Mouse (Mus musculus) erythroblast, embryonic 14.5 days (primary cell): Measurements from ENCODE around the gene Iffo2. TPM values are rescaled to one million over a fixed set of nuclear protein-coding genes. Genes with fewer than 3 reads are reported as not detected.

Source experiments
- H3K27me3 ChIP-seq: 2 replicates; pipeline ENCODE4 v1.6.1; 2012; ENCODE audit warnings: inconsistent platforms; ENCODE audit not compliant: control insufficient read depth
- H3K36me3 ChIP-seq: 2 replicates; pipeline ENCODE4 v1.6.1; 2012; ENCODE audit warnings: mild to moderate bottlenecking, inconsistent platforms; ENCODE audit not compliant: control insufficient read depth
- H3K4me1 ChIP-seq: 2 replicates; pipeline ENCODE4 v1.6.1; 2012; ENCODE audit warnings: inconsistent platforms; ENCODE audit not compliant: control insufficient read depth
- H3K4me3 ChIP-seq: replicated peaks from 2 replicates; pipeline ENCODE3; 2012; ENCODE audit warnings: moderate library complexity, mild to moderate bottlenecking, inconsistent platforms
- H3K9me3 ChIP-seq: 2 replicates; pipeline ENCODE4 v1.6.1; 2012; ENCODE audit warnings: low read length, inconsistent platforms, mixed read lengths; ENCODE audit not compliant: control insufficient read depth
- GATA1 ChIP-seq: IDR thresholded peaks from 2 replicates; pipeline ENCODE4 v1.6.1; 2012; ENCODE audit warnings: low read length, inconsistent platforms, mixed read lengths
- TAL1 ChIP-seq: IDR thresholded peaks from 3 replicates; pipeline ENCODE4 v1.6.1; 2012; ENCODE audit warnings: low read length, inconsistent platforms, mixed read lengths
- polyA plus RNA-seq: library from polyadenylated mRNA; stranded (reverse); fragments of >175 nt; gene quantifications from 2 replicates; pipeline ENCODE4 v1.2.3, GENCODE M21; 2012

Gene Iffo2
- polyA plus RNA-seq, 1 experiment, result not detected

DNA sequence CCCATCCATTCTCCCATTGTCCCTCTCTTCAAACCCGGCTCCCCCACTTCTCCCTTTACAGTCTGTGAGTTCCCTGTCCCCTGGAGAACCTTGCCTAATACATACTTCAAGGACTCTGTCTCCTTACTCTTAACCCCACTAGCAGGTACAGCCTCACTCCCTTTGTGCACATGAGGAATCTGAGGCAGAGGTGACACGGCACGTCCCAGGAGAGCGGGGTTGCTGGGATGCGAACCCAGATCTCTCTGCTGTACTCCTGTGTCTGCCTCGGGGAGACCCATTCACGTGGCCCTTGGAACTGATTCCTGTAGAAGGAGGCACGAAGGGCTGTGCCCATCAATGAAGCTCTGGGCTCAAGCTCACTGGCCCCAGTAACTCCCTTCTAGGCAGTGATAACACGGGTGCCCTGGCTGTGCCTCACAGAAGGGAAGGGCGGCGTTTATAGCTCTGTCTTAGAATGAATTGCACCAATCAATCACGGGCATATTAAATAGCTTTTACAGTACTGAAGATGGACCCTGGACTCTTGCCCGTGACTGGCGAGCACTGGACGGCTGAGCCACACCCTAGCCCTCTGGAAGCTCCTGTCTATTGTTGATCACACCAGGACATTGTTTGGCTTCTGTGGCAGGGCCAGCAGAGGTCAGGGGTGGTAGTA lies 119.9 kb downstream of the Iffo2 start:
- Histone ChIP-seq H3K4me1 (no peaks in the 10 kb centered on the region), H3K27me3 (no peaks in the 10 kb centered on the region), H3K4me3 (no peak overlapping the region), H3K9me3 (no peaks in the 10 kb centered on the region), H3K36me3 (peaks cover 17% of the 10 kb centered on the region)
- TF ChIP-seq TAL1 (no peak), GATA1 (no peak)

DNA sequence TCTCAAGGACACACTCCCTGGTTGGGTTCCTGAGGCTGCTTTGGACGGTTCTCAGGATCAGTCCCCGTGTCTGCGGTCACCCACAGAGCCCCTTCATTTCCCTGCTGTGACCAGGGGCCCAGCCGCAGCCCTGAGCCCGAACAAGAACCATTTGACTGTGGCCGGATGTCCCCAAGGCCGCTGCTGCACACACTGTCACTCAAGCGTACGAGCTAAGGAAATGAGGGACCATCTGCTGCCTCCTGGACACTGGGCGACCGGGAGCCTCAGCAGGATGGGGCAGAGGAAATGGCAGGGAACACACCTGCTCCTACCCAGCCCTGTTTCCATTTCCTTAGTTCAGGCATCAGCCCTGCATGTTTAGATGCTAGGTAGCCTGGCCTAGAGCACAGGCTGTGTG lies 120.6 kb downstream of the Iffo2 start:
- no peak for TF ChIP-seq TAL1
- TF ChIP-seq GATA1, result no peak
- H3K9me3 ChIP-seq, result no peaks in the 10 kb centered on the region
- no peaks in the 10 kb centered on the region for H3K27me3 ChIP-seq
- H3K4me3 ChIP-seq, result no peak overlapping the region
- H3K36me3 ChIP-seq, result peaks cover 17% of the 10 kb centered on the region
- H3K4me1 ChIP-seq, result no peaks in the 10 kb centered on the region

DNA sequence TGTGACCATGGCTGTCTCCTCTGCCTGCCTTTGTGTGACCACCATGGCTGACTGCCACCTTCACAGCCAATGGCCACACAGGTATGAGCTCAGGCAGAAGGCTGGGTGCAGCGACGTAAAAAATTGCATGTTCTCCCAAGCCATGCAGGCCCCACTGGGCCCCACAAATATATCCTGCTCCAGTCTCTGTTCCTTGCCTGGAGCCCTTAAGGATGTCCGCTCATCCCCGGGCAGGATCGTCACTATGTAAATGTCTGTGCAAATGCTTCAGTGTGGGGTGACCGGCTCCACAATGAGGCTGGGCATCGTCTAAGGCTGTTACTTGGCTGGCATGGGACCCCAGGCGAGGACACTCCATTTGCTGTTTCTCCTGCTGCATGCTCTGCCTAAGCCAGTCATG lies 122.9 kb downstream of the Iffo2 start, which contains the start of gene Tas1r2:
Tas1r2 (plus strand) TSS at position 301 of the 400 bp plus-strand sequence.
- H3K4me1 ChIP-seq, result no peaks in the 10 kb centered on the region
- TF ChIP-seq TAL1, result no peak
- TF ChIP-seq GATA1, result no peak
- H3K36me3 ChIP-seq, result peaks cover 8% of the 10 kb centered on the region
- no peaks in the 10 kb centered on the region for H3K27me3 ChIP-seq
- no peak within 1 kb of the TSS for H3K4me3 ChIP-seq
- H3K9me3 ChIP-seq, result peaks cover 1% of the 10 kb centered on the region

DNA sequence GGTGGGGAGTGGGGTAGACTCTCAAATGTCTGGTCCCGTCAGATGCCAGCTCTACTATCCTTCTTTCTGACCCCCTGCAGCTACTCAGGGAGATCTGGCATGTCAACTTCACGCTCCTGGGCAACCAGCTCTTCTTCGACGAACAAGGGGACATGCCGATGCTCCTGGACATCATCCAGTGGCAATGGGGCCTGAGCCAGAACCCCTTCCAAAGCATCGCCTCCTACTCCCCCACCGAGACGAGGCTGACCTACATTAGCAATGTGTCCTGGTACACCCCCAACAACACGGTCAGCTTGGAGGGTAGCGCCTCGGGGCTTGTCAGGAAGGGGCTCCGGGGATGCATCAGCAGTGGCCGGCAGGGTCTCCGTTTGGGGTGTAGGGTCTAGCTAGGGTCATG lies 131.5 kb downstream of the Iffo2 start:
- no peaks in the 10 kb centered on the region for H3K36me3 ChIP-seq
- H3K27me3 ChIP-seq, result no peaks in the 10 kb centered on the region; the same call in 1 of the 2 replicates
- no peak overlapping the region for H3K4me3 ChIP-seq
- TF ChIP-seq GATA1 (no peak), TAL1 (no peak)
- H3K4me1 ChIP-seq, result no peaks in the 10 kb centered on the region
- H3K9me3 ChIP-seq, result peaks cover 23% of the 10 kb centered on the region

DNA sequence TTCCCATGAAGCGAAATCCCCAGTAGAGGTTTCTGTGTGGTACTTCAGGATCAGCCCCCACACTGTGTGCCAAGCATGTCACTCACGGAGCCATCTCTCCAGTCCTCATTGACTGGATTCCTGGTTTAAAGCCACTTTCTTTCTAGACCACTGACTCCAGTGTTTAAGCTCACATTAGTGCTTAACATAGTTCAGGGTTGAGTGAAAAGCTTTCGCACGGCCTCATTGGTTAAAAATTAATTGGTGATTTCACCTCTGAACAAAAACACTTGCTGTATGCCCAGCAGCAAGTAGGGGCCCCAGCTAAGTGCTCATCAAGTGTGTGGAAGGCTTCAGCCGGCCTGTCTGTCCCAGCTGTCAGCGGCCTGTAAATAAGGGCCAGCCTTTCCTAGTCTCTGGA lies 137.3 kb downstream of the Iffo2 start:
- Histone ChIP-seq H3K27me3 (no peaks in the 10 kb centered on the region), H3K4me1 (no peaks in the 10 kb centered on the region), H3K36me3 (no peaks in the 10 kb centered on the region), H3K9me3 (peaks cover 4% of the 10 kb centered on the region; the same call in 1 of the 2 replicates), H3K4me3 (no peak overlapping the region)
- TF ChIP-seq GATA1 (no peak), TAL1 (no peak)

DNA sequence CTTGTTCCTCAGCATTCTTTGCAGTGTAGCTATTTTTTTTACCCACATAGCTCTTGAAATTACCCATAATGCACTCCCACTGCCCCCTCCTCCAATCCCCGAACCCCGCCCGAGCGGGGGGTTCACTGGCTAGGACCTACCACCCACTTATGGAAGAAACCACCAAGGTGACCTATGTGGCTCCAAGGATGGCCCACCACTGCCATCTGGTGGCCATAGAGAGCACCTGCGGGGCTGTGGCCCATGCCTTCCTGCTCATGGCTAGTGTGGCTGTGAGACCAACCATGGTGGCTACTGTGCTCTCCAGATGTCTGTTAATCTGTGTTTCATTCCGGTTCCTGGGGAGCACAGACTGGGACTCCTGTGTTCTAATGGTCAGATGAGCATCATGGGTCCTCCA lies 139.5 kb downstream of the Iffo2 start:
- H3K4me1 ChIP-seq, result no peaks in the 10 kb centered on the region
- no peaks in the 10 kb centered on the region for H3K27me3 ChIP-seq
- H3K9me3 ChIP-seq, result peaks cover 4% of the 10 kb centered on the region; the same call in 1 of the 2 replicates
- no peaks in the 10 kb centered on the region for H3K36me3 ChIP-seq
- no peak overlapping the region for H3K4me3 ChIP-seq
- TF ChIP-seq TAL1, result no peak
- no peak for TF ChIP-seq GATA1

Other genes starting within 250 kb of the Iffo2 start
- gene Pqlc2, start 219.8 kb upstream of the Iffo2 start, polyA plus RNA-seq, result 0.74 and 0.82 TPM in 2 replicates
- 2.4 and 2.7 TPM in 2 replicates for gene Akr7a5, start 219.8 kb upstream of the Iffo2 start, polyA plus RNA-seq
- 6.4 and 7.7 TPM in 2 replicates for gene Mrto4, start 178.0 kb upstream of the Iffo2 start, polyA plus RNA-seq
- gene Emc1, start 178.0 kb upstream of the Iffo2 start, polyA plus RNA-seq, result 0.37 and 0.43 TPM in 2 replicates
- 14.8 and 24.3 TPM in 2 replicates for gene Ubr4, start 177.9 kb upstream of the Iffo2 start, polyA plus RNA-seq
- gene Gm21969, start 72.6 kb downstream of the Iffo2 start, polyA plus RNA-seq, result 0.01 and 0.14 TPM in 2 replicates
- gene Aldh4a1, start 92.3 kb downstream of the Iffo2 start, polyA plus RNA-seq, result 0.75 and 0.77 TPM in 2 replicates
- gene Tas1r2, start 123.0 kb downstream of the Iffo2 start, polyA plus RNA-seq, result not detected in 2 replicates